Mouse (Mus musculus) myocyte (in vitro differentiated cells): ENCODE data around the gene Dyrk1b.

Source experiments
- MAX ChIP-seq: IDR thresholded peaks from one replicate; pipeline ENCODE4 v1.6.1; 2011; ENCODE audit warnings: low read depth, mild to moderate bottlenecking, control low read depth
- MYOD1 ChIP-seq, 3 experiments: IDR thresholded peaks; one replicate each; pipeline ENCODE4 v1.6.1; 2011; ENCODE audit warnings: control low read depth in 2 of 3, low read depth in 2 of 3, mild to moderate bottlenecking in 2 of 3, moderate library complexity in 1 of 3; ENCODE audit not compliant: insufficient read length in 2 of 3, control insufficient read depth in 1 of 3
- MYOG ChIP-seq, 3 experiments: IDR thresholded peaks; one replicate each; pipeline ENCODE4 v1.6.1; 2011; ENCODE audit warnings: control low read depth in 2 of 3, low read depth in 2 of 3, mild to moderate bottlenecking in 2 of 3; ENCODE audit not compliant: insufficient read length in 2 of 3, control insufficient read depth in 1 of 3, insufficient read depth in 1 of 3
- POLR2A ChIP-seq: IDR thresholded peaks from one replicate; pipeline ENCODE4 v1.6.1; 2011; ENCODE audit warnings: low read depth, mild to moderate bottlenecking, control low read depth, moderate library complexity; ENCODE audit not compliant: insufficient read length
- POLR2AphosphoS2 ChIP-seq: IDR thresholded peaks from one replicate; pipeline ENCODE4 v1.6.1; 2011; ENCODE audit warnings: low read depth, control low read depth; ENCODE audit not compliant: insufficient read length
- SRF ChIP-seq: IDR thresholded peaks from one replicate; pipeline ENCODE4 v1.6.1; 2011; ENCODE audit warnings: low read depth; ENCODE audit not compliant: control insufficient read depth, insufficient read length
- TCF12 ChIP-seq: IDR thresholded peaks from one replicate; pipeline ENCODE4 v1.6.1; 2011; ENCODE audit warnings: mild to moderate bottlenecking, control low read depth; ENCODE audit not compliant: poor library complexity, insufficient read depth, severe bottlenecking
- TCF3 ChIP-seq: IDR thresholded peaks from one replicate; pipeline ENCODE4 v1.6.1; 2011; ENCODE audit warnings: low read depth, control low read depth; ENCODE audit not compliant: insufficient read length
- USF1 ChIP-seq: IDR thresholded peaks from one replicate; pipeline ENCODE4 v1.6.1; 2011; ENCODE audit warnings: low read depth, mild to moderate bottlenecking, control low read depth, moderate library complexity

DNA sequence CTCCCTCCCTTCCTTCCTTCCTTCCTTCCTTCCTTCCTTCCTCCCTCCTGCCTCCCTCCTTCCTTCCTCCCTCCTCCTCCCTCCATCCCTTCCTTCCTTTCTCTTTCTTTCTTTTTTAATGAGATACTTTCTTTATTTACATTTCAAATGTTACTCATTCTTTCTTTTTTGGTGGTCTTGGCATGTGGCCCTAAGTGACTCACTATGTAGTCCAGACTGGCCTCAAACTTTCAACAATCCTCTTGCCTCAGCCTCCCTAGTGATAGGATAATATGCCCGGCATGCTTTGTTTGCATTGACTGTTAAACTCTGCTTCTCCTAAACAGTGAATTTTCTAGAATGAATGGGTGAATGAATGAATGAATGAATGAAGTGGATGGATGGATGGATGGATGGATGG lies 29.4 kb upstream of the Dyrk1b start:
- TF ChIP-seq MYOG (IDR thresholded peaks at IDR 0.05; ENCODE audit: control insufficient read depth in 1 of 3, insufficient read depth in 1 of 3, insufficient read length in 2 of 3, low read depth in 2 of 3), result no peak
- no peak for TF ChIP-seq POLR2A
- no peak for TF ChIP-seq POLR2AphosphoS2
- TF ChIP-seq SRF, result no peak
- no peak for TF ChIP-seq TCF12
- TF ChIP-seq USF1, result no peak
- TF ChIP-seq MAX, result no peak
- TF ChIP-seq MYOD1 (IDR thresholded peaks at IDR 0.05; ENCODE audit: control insufficient read depth in 1 of 3, insufficient read length in 2 of 3, low read depth in 2 of 3), result no peak
- TF ChIP-seq TCF3, result no peak
